Mouse (Mus musculus): ENCODE data around the gene Mief2. TPM values are rescaled to one million over a fixed set of nuclear protein-coding genes. Genes with fewer than 3 reads are reported as not detected.

Mief2 gene
- 9.8 to 11.5 TPM (median 10.2 TPM) in 4 replicates for total RNA-seq (2023; ENCODE audit: inconsistent age)

DNA sequence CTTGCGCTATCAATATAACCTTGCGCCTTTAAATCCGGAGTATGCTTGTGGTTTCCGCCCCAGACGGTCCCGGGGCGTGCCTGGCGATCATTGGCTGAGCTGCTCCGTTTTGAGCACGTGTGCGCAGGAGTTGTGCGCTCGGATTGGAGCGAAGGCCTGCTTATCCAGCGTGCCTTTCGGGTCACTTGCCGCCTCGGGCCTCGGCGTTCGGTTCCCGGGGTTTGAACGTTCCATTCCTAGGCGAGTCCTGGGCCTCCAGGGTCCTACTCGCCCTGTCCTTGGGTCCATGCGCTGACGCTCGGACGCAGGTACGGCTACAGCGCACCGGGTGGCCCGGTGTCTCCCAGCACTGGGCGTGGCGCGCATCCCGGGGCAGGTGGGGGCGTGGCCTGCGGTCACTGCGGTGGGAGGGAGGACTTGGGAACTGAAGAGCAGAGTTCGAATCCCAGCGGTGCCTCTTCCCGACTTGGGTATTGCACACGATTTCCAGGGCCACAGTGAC, at the start of gene Mief2:
TSS of gene Mief2 (plus strand) at position 139 of the 502 bp plus-strand sequence.

DNA sequence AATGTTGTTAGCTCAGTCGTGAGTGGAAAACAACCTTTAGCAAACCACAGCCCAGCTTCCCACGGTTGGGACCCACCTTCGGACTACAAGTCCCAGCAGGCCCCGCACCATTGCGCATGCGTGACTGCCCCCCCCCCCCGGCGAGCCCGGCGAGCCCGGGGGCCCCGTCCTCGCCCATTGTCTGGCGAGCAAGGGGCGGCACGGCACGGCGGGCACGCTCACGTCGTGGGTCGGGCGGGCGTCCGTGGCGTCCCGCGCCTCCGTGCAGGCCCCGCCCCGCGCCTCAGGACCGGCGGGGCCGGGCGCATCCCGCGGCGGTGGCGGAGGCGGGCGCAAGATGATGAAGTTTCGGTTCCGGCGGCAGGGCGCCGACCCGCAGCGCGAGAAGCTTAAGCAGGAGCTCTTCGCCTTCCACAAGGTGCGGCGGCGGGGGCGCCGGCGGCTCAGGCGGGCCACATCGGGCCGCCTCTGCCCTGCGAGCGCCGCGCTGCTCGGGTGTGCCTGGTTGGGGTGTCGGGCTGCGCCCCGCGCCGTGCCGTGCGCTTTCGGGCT, 28.6 kb upstream of the Mief2 start, which contains the start of gene Llgl1:
TSS of gene Llgl1 (plus strand) at position 200 of the 552 bp plus-strand sequence.

DNA sequence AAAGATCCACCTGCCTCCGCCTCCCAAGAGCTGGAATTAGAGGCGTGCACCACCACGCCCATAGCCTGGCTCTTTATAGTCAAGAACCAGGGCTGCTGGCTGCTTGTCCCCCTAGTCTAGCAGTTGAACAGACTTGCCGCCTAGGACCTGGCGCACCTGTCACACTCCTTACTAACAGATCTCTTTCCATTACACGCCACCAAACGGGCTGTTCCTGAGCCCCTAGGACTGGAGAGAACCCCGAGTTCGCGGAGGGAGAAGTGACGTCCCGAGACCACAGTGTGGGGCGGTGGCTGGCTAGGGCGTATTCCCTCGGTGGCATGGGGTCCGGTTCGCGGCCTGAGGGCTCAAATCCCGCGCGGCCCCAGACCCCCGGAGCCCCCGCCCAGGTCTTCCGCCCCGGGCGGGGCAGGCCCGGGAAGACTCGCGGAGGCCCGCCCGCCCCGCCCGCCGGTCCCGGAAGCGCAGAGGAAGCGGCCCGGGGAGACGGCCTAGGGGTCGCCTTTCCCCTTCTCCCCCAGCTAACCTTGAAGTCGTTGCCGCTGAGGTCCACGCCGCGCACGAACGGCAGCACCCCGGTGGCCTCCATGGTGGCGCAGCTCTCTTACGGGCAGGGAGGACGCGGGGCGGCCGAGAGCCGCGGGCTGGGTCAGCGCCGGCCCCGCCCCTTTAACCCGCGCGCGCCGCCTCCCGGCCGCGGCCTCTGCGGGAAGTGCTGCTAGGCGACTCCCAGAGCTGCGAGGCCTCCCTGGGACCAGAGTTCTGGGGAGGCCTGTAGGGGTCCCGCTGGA, 1.4 kb upstream of the Mief2 start, which contains the start of gene Flii:
TSS of gene Flii (minus strand) at position 663 of the 791 bp plus-strand sequence.

DNA sequence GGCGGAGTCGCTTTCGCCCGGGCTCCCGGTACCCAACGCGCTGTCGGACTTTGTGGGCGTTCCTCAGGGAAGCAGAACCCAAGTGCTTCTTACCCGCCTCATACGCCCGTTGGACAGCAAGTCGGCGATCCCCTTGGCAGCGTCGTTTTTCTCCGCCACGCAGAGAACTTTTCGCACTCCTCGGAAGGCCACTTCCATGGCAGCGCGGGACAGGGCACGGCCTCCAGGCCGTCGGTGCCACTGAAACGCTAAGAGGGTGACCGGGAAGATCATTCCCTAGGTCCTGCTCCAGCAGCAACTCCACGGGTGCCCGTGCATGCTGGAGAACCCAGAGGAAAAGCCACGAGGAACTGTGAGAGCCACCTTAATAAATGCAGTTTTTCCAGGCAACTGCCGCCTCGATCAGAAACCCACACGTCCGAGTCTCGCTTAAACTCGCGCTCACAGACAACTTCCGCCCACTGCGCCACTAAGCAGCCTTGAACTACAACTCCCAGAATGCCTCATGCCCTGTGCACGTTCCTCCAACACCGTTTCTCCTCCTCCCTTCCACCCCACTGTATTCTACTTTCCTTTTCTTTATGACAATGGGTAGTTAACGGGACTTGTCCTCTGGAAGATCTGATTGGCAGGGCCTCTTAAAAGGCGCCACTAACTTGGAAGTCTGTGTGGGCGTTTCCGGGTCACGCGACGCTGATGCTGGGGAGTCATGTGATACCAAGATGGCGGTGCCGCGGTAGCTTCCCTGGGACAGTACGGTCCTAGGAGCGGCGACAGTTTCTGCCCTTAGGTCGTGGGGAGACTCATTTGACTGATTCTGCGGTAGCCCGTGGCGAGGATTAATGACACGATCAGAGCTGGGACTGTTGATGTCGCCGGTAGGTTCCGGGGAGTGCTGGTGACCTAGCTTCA, 48.9 kb downstream of the Mief2 start, which contains the start of the genes Top3a and Smcr8:
TSS of gene Top3a (minus strand) at position 537 of the 912 bp plus-strand sequence.
TSS of gene Smcr8 (plus strand) at position 696 of the 912 bp plus-strand sequence.

Other genes starting within 250 kb of the Mief2 start
- gene Alkbh5, start 192.0 kb upstream of the Mief2 start, total RNA-seq (2023; ENCODE audit: inconsistent age) = 68.1 to 71.8 TPM (median 69.8 TPM) in 4 replicates
- 31.6 to 35.6 TPM (median 32.4 TPM) in 4 replicates for gene Llgl1, start 28.7 kb upstream of the Mief2 start, total RNA-seq (2023; ENCODE audit: inconsistent age)
- gene Flii, start 1.1 kb upstream of the Mief2 start, total RNA-seq (2023; ENCODE audit: inconsistent age) = 179 to 217 TPM (median 197 TPM) in 4 replicates
- gene Top3a, start 49.0 kb downstream of the Mief2 start, total RNA-seq (2023; ENCODE audit: inconsistent age) = 21.4 to 26.8 TPM (median 24.8 TPM) in 4 replicates
- 97.2 to 108 TPM (median 107 TPM) in 4 replicates for gene Smcr8, start 49.1 kb downstream of the Mief2 start, total RNA-seq (2023; ENCODE audit: inconsistent age)
- gene Shmt1, start 83.3 kb downstream of the Mief2 start, total RNA-seq (2023; ENCODE audit: inconsistent age) = 8.1 to 18.5 TPM (median 14.3 TPM) in 4 replicates
- gene Dhrs7b, start 102.2 kb downstream of the Mief2 start, total RNA-seq (2023; ENCODE audit: inconsistent age) = 12.1 to 14.4 TPM (median 13.6 TPM) in 4 replicates
- gene Tmem11, start 150.9 kb downstream of the Mief2 start, total RNA-seq (2023; ENCODE audit: inconsistent age) = 19.3 to 23.7 TPM (median 20.1 TPM) in 4 replicates
- gene Natd1, start 186.4 kb downstream of the Mief2 start, total RNA-seq (2023; ENCODE audit: inconsistent age) = 28.5 to 36.0 TPM (median 31.5 TPM) in 4 replicates
- gene Map2k3, start 203.6 kb downstream of the Mief2 start, total RNA-seq (2023; ENCODE audit: inconsistent age) = 29.4 to 37.7 TPM (median 35.5 TPM) in 4 replicates